Mouse (Mus musculus) lung, postnatal 0 days (tissue): ENCODE results near the gene Slc6a9. TPM values are rescaled to one million over a fixed set of nuclear protein-coding genes. Genes with fewer than 3 reads are reported as not detected.

Source experiments
- ATAC-seq: fragments of 200-750 bp; cut with Nextera tagmentation; 2 replicates; pipeline ENCODE4 v1.8.0; 2017; ENCODE audit warnings: moderate library complexity
- DNase-seq: peaks from one replicate; pipeline ENCODE4 v3.0.0-alpha.2; 2016; ENCODE audit warnings: low spot score
- H3K27ac ChIP-seq: fragments of 300-500 bp; sonication (generic); 2 replicates; pipeline ENCODE4 v1.5.1; 2014; ENCODE audit warnings: antibody characterized with exemption, mild to moderate bottlenecking, low read length, mixed read lengths
- H3K27me3 ChIP-seq: fragments of 300-500 bp; sonication (generic); replicated peaks from 2 replicates; pipeline ENCODE4 v1.6.1; 2014; ENCODE audit warnings: low read length, mixed read lengths; ENCODE audit not compliant: insufficient read depth
- H3K36me3 ChIP-seq: fragments of 300-500 bp; sonication (generic); 2 replicates; pipeline ENCODE4 v1.6.1; 2014; ENCODE audit warnings: low read length, mixed read lengths; ENCODE audit not compliant: insufficient read depth
- H3K4me1 ChIP-seq: fragments of 300-500 bp; sonication (generic); 2 replicates; pipeline ENCODE4 v1.6.1; 2014; ENCODE audit warnings: antibody characterized with exemption, low read depth, low read length, mixed read lengths; ENCODE audit not compliant: insufficient read depth
- H3K4me2 ChIP-seq: fragments of 300-500 bp; sonication (generic); replicated peaks from 2 replicates; pipeline ENCODE4 v1.6.1; 2014; ENCODE audit warnings: low read depth, mild to moderate bottlenecking, low read length, moderate library complexity, mixed read lengths
- H3K4me3 ChIP-seq: fragments of 300-500 bp; sonication (generic); 2 replicates; pipeline ENCODE4 v1.5.1; 2014; ENCODE audit warnings: low read depth, low read length
- H3K9ac ChIP-seq: fragments of 300-500 bp; sonication (generic); replicated peaks from 2 replicates; pipeline ENCODE4 v1.6.1; 2014; ENCODE audit warnings: low read depth, mild to moderate bottlenecking
- H3K9me3 ChIP-seq: fragments of 300-500 bp; sonication (generic); 2 replicates; pipeline ENCODE4 v1.6.1; 2016; ENCODE audit warnings: low read length, mixed read lengths
- CTCF ChIP-seq: IDR thresholded peaks from 2 replicates; pipeline ENCODE4 v1.5.1; 2016; ENCODE audit warnings: antibody characterized with exemption, mild to moderate bottlenecking
- EP300 ChIP-seq: IDR thresholded peaks from 2 replicates; pipeline ENCODE4 v1.6.1; 2016; ENCODE audit warnings: antibody characterized with exemption, mild to moderate bottlenecking, control low read depth
- WGBS: fragments of 180-500 bp; shearing (Covaris S2); extraction: QIAGEN DNeasy Blood & Tissue Kit; methylation state at CpG from one replicate; pipeline ENCODE4 v1.1.7; 2014; 5-methylcytosine and 5-hydroxymethylcytosine counted together
- polyA plus RNA-seq: library from polyadenylated mRNA; unstranded; fragments of >200 nt; fragmentation: Nextera tagmentation; extraction: Ambion mirVana; gene quantifications from 2 replicates; pipeline ENCODE4 v1.2.1, GENCODE M21; 2015

The Slc6a9 gene
- polyA plus RNA-seq, 1 experiment from 2014 or later: 19.1 TPM

GRCm38 (mm10) chr4:117917402-117917801 is 83.1 kb downstream of the Slc6a9 start:
- Histone ChIP-seq H3K27ac (no peak overlapping the region), H3K27me3 (no peaks in the 10 kb centered on the region), H3K9me3 (no peaks in the 10 kb centered on the region), H3K9ac (no peak overlapping the region), H3K36me3 (no peaks in the 10 kb centered on the region), H3K4me2 (no peak overlapping the region), H3K4me3 (no peak overlapping the region), H3K4me1 (peaks cover 21% of the 10 kb centered on the region; the same call in 1 of the 2 replicates)
- ATAC-seq (no peak), DNase-seq (no peak)
- WGBS: 92% methylated on average over 4 of the region's 4 CpGs
- TF ChIP-seq CTCF: no peak
- TF ChIP-seq EP300: no peak

- Histone ChIP-seq H3K4me1 (peaks cover 20% of the 10 kb centered on the region; the same call in 1 of the 2 replicates), H3K36me3 (no peaks in the 10 kb centered on the region), H3K4me2 (no peak overlapping the region), H3K27ac (no peak overlapping the region), H3K27me3 (no peaks in the 10 kb centered on the region), H3K9me3 (no peaks in the 10 kb centered on the region), H3K9ac (no peak overlapping the region), H3K4me3 (no peak overlapping the region)
- 87% methylated on average over 4 of the region's 4 CpGs for WGBS
- DNase-seq (no peak), ATAC-seq (no peak)
- no peak for TF ChIP-seq CTCF
- TF ChIP-seq EP300: no peak
These were observed 83.5 kb downstream of the Slc6a9 start for GRCm38 (mm10) chr4:117917847-117918246.

DNA sequence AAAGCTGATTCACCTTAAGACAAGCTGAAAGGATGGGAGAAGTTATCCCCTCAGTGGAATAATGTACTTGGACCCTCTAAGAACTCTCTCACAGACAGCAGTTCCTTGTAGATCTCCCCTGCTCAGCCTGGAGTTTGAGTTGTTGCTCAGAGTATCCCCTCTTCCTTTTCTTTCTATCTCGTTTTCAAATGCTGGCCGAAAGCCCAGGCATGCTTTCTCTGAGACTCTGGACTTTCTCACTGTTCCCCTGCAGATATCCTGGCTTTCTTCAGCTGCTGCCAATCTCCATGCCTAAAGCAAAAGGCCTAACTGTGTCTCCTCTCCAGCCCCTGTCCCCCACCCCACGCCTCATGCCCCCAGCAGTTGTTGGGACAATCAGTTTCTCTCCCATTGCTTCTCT is 84.0 kb downstream of the Slc6a9 start:
- TF ChIP-seq EP300 (no peak), CTCF (no peak)
- Histone ChIP-seq H3K4me2 (no peak overlapping the region), H3K9me3 (no peaks in the 10 kb centered on the region), H3K27me3 (no peaks in the 10 kb centered on the region), H3K9ac (no peak overlapping the region), H3K4me1 (peaks cover 16% of the 10 kb centered on the region; the same call in 1 of the 2 replicates), H3K27ac (no peak overlapping the region), H3K4me3 (no peak overlapping the region), H3K36me3 (no peaks in the 10 kb centered on the region)
- WGBS: 46% methylated on average over 3 of the region's 3 CpGs
- DNase-seq (no peak), ATAC-seq (no peak)

GRCm38 (mm10) chr4:117918762-117919161 is 84.5 kb downstream of the Slc6a9 start:
- Histone ChIP-seq H3K27me3 (no peaks in the 10 kb centered on the region), H3K4me1 (peaks cover 11% of the 10 kb centered on the region; the same call in 1 of the 2 replicates), H3K4me2 (no peak overlapping the region), H3K27ac (no peak overlapping the region), H3K9me3 (no peaks in the 10 kb centered on the region), H3K9ac (no peak overlapping the region), H3K4me3 (no peak overlapping the region), H3K36me3 (no peaks in the 10 kb centered on the region)
- no peak for ATAC-seq
- 77% methylated on average over 5 of the region's 5 CpGs for WGBS
- DNase-seq: no peak
- TF ChIP-seq CTCF (no peak), EP300 (no peak)

GRCm38 (mm10) chr4:117921358-117921757 is 87.1 kb downstream of the Slc6a9 start:
- Histone ChIP-seq H3K9me3 (no peaks in the 10 kb centered on the region), H3K4me1 (no peaks in the 10 kb centered on the region), H3K4me2 (no peak overlapping the region), H3K9ac (no peak overlapping the region), H3K27ac (no peak overlapping the region), H3K4me3 (no peak overlapping the region), H3K36me3 (no peaks in the 10 kb centered on the region), H3K27me3 (peaks cover 12% of the 10 kb centered on the region; the same call in 1 of the 2 replicates)
- DNase-seq: no peak
- TF ChIP-seq EP300: no peak
- no peak for TF ChIP-seq CTCF
- WGBS: 83% methylated on average over 2 of the region's 2 CpGs
- ATAC-seq: no peak

GRCm38 (mm10) chr4:117923450-117923849 is 89.1 kb downstream of the Slc6a9 start:
- DNase-seq: no peak
- Histone ChIP-seq H3K9me3 (no peaks in the 10 kb centered on the region), H3K4me3 (no peak overlapping the region), H3K36me3 (no peaks in the 10 kb centered on the region), H3K27me3 (peaks cover 29% of the 10 kb centered on the region), H3K9ac (no peak overlapping the region), H3K4me2 (no peak overlapping the region), H3K4me1 (peaks cover 6% of the 10 kb centered on the region; the same call in 1 of the 2 replicates), H3K27ac (no peak overlapping the region)
- TF ChIP-seq CTCF: no peak
- TF ChIP-seq EP300: no peak
- no peak for ATAC-seq
- WGBS: 21% methylated on average over 2 of the region's 2 CpGs

Other genes with a start within 250 kb of the Slc6a9 start
- gene Dmap1, start 152.2 kb upstream of the Slc6a9 start, polyA plus RNA-seq: 37.0 and 37.8 TPM in 2 replicates
- gene Gm12845, start 110.1 kb upstream of the Slc6a9 start, polyA plus RNA-seq: not detected in 2 replicates
- not detected in 2 replicates for gene Klf17, start 68.9 kb upstream of the Slc6a9 start, polyA plus RNA-seq
- 4.5 TPM in 2 replicates for gene Ccdc24, start 38.1 kb downstream of the Slc6a9 start, polyA plus RNA-seq
- gene B4galt2, start 49.0 kb downstream of the Slc6a9 start, polyA plus RNA-seq: 7.2 and 7.7 TPM in 2 replicates
- gene Atp6v0b, start 52.8 kb downstream of the Slc6a9 start, polyA plus RNA-seq: 346 TPM in 2 replicates
- 7.8 and 8.6 TPM in 2 replicates for gene Dph2, start 57.5 kb downstream of the Slc6a9 start, polyA plus RNA-seq
- gene Ipo13, start 80.5 kb downstream of the Slc6a9 start, polyA plus RNA-seq: 32.1 and 35.6 TPM in 2 replicates
- 3.2 and 3.5 TPM in 2 replicates for gene Artn, start 95.3 kb downstream of the Slc6a9 start, polyA plus RNA-seq